Mouse (Mus musculus) yolk sac, embryonic 10.5 days (tissue): ENCODE data around the gene Dnajc22.

Experiments
- DNase-seq: peaks from one replicate; pipeline ENCODE4 v3.0.0-alpha.2; 2017; ENCODE audit warnings: low spot score

Gene Dnajc22

DNA sequence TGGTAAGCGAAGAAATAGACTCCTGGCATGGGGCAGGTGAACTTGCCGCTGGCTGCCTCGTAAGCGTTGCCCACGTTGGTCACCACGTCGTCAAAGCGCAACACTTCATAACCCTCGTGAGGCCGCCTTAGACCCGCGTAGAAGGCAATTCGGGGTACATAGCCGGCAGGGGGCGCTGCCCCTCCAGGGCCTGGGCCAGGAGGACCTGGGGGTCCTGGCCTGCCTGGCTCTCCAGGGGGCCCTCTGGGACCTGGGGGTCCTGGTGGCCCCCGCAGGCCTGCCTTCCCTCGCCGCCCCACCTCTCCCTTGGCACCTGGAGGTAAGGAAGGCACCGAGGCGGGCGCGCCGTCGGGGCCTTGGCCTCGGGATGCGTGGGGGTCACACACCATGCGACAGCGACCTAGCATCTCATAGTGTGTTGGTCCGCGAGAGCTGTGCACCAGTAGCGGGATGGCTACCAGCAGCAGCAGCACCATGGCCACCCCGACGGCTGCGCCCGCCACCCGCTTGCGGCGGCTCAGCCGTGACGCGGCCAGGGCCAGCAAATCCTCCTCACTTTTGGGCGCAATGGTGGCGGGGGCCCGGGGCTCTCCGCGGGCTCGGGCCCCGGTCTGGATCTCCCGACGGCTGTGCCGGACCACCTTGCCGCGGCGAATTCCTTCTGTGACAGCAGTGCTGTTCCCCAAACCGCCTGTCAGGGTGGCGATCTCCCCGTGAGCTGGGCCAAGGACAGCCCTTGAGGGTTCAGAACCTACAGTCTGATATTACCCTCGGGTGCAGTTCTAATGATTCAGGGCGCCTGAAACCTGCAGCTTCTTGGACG is 5.5 kb upstream of the Dnajc22 start, which contains the start of gene C1ql4:
Gene C1ql4 (minus strand): TSS at position 565 of the 823 bp plus-strand sequence.
- no peak for DNase-seq

DNA sequence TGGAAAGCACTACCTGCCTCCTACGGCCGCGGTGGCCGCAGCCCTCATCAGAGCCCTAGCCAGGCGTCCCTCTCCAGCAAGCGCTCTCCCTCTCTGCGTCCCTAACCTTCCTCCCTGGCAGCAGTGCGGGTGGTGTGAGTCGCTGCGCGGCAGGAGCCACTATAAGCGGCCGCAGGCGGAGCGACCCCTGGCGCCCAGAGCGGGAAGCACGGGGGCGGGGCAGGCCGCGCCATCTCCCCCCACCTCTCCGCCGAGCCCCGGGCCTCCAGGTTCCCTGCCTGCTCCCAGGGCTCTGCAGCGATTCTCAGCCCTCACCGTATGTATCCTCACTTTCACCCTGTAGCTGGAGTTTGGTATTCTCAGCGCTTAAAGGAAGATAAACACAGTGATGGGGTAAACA is 4.7 kb upstream of the Dnajc22 start:
- DNase-seq, result peak; percentile 75

DNA sequence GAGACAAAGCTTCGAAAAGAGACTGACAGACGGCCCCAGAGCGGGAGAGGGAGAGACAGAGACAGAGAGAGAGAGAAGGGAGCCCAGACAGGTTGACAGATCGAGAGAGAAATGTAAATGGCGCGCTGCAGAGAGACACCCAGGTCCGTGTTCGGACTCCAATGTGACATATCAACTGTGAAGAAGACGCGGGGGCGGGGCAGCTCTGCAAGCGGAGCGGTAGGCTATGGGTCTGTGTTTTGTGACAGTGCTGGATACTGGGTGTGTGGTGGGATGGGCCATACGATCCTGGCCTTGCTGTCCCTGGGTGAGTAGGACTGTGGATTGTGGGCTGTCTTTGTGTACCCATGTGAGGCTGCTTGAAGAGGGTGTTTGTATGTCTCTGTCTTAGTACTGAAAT is 3.9 kb upstream of the Dnajc22 start:
- DNase-seq, result no peak

DNA sequence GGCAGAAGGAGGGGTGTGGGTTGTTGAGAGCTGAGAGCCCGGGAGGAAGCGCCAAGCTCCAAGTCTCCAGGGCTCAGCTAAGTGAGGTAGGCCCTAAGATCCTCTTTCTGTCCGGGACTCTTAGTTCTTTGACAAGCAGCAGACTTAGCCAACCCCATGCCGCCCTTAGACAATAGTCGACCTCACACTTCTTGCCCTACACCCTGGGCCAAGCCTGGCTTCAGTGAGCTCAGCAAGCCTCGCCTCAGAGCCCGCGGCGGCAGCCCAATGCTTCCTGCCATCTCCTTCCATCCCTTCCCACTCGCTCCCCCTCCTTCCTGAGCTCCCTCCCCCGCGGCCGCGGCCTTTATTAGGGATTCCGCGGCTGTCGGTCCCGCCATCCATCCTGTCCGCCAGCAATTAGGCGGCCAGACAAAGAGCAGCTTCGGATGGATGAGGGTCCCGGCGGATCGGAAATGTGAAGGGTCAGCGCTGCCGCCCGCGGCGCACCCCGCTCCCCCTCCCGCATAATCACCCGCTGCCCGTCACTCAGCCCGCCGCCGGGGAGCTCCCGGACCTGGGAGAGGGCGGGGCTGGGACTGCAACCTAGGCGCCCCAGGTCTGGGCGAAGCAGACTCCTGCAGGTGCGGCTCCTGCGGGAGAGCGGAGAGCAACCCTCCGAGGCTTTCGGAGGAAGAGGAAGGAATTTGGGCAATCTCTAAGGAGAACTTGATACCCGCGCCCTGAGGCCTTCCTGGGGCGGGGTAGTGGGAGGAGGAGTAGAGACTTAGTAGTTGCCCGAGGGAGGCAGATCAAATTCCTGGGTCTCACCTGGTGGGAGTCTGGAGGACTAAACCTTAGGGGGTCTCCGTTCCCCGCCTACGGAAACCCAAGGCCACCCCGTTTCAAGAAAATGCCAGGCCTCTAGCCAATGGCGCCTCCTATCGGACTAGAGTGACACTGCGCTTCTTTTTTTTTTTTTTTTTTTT is 605 bp downstream of the Dnajc22 start:
- DNase-seq, result peak; percentile 64

DNA sequence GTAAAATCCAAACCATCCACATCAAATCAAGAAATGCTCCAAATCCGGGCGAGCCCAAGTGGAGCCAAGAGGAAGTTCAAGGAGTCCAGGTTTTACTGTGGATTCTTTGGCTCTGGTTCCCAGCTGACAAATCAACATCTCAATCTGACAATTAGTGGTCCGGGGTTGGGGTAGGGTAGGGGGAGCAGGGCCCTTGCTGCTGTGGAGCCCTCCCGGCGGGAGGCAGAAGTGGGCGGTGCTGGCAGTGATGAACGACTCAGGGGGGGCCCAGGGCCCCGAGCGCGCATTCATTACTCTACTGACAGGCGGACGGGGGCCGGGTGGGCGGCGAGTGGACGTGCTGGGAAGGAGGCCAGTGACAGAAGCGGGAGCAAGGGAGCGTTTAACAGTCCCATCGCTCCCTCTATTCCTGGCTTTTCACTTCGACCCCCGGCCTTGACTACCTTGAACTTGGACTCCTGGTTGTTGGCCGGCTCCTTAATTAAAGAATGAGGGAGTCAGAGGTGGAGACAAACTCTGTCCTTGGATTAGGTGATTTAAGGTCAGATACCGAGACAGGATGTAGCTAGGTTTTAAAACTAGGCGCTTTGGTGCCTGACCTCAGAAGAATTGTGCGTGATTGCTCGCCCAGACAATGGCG is 1.8 kb downstream of the Dnajc22 start:
- DNase-seq, result no peak

DNA sequence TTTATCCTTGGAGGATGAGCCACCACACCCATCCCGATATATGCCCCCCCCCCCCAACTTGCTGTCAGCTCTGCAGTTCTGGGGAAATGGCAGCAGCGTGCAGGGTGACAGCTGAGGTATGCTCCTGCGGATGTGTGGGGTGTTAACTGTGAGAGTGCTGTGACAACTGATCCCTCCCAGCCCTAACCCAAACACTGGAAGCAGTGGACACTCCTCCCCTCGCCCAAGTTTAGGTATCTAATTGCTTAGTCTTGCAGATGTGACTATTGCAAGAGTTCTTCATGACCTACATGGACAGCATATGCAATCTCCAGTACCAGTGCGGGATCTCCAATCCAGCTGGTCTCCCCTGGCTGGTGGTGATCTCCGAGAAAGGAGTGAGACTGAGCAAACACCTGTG is 2.4 kb downstream of the Dnajc22 start:
- no peak for DNase-seq

DNA sequence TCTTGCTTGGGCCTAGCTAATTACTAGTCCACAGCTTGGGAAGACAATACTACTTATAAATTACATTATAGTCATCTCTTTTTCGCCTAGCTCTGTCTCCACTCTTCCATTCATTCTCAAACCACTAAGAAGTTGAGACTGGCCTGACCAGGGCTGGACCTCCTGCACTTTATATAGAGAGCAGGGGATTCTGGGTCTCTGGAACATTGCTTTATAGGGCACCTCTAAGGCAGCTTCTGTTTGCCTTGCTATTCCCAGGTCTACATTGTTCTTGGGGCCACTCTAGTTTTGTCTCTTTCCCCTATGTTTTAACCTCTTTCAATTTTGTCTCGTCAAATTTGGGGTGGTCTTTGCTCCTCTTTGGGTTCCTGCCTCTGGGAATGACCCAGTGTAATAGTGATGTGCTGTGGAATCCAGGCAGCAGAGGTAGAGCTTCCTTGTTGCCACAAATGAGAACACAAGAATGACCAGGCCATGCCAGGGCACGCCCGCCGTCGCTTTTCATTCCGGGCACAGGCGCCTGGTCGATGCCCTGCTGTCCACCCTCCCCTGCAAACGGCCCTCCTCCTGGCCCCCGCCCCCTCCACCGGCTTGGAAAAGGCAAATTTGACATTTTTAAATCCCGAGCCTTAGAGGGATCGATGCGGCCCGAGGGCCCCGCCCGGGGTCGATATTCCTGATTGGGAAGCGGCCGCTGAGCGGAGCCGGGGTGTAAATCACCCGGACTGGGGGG is 3.3 kb downstream of the Dnajc22 start:
- DNase-seq, result no peak

DNA sequence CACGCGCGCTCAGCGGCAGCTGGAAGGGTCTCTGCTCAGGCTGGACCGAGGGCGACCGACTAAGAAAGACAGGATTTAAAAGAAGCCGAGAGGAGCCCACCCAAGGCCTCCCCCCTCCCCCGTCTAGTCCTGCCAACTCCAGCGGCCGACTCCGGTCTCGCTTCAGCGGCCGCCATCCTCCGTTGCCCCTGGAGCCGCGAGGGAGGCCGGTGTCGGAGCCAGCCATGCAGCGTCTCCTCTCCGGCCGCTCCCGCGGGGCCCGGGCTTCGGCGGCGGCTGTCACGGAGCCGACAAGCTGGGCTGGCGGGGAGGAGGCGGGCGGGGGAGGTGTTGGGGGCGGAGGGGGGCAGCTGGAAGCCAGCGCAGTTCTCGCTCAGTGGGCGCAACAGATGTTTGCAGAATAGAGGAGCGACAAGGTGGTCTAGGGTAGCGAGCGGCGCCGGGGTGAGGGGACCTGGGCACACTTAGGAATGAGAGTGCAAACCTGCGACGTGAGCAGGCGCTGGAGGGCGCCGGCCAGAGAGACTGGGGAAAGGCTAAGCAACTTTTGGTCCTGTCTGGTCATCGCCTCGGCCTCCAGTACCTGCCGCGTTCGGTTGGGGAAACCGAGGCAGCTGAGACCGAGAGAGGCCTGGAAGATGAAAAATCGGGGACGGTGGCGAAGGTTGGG is 4.0 kb downstream of the Dnajc22 start:
- no peak for DNase-seq

DNA sequence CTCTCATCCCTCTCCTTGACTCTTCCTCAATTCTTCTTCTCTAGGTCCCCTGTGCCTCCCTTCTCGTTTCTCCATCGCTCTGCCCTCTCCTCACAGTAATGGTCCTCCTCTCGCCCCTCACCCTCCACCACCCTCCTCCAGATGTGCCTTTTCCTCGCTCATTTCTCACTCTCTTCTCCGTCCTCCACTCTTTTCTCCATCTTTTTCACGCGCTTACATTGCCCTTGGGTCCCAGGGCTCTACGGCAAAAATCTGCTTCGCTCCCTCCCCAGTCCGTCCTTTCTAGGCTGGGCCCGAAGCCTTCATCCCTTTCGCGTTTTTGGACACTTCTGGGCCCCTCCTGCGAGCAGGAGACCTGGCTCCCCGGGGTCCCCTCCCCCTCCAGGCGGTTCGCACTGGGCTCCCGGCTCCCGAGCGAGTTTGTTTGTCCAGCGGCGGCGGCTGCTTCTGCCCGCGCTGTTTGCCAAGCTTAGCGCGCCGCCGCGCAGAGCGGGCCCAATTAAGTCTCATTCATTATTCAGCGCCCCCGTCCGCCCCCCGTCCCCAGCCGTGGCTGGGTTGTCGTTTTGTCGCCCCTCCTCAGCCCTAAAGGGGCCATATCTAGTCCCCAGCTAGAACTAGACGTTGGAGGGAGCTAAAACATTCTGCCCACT is 5.0 kb downstream of the Dnajc22 start:
- peak; percentile 37 for DNase-seq

DNA sequence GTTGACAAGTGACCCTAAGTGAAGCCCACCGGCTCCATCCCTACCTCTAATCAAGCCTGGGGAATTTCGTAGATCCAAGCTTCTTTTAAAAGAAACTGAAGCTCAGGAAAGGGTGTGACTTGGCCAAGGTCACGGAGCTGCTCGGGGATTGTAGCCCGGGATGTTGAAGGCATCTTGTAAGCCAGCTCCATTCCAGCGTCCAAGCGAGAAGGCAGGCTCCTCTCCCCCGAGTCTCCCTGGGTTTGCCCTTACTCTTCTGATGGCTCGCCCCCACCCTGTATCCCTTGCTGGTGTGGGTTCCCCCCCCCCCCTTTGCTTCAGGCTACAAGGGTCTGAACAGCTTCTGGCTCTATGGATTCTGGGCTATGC is 5.5 kb downstream of the Dnajc22 start:
- no peak for DNase-seq

DNA sequence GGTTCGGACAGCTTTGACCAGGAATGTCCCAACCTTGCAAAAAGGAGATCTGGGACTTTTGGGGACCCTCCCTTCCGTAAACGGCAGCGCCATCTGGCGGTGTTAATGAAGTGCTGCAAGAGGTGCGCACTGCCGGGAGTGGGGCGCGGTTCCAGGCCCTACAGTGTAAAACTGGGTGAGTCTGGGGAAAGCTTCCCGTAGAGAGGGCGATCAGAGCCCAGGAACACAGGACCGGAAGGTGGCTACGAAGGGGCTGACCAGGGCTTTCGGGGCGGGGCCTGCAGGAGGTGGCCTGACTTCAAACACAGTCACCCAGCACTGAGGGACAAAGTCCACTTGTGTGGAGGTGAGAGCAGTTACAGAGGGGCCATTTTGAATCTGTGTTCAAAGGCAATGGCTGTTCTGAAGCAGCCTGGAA is 6.2 kb downstream of the Dnajc22 start:
- peak; percentile 92 for DNase-seq

DNA sequence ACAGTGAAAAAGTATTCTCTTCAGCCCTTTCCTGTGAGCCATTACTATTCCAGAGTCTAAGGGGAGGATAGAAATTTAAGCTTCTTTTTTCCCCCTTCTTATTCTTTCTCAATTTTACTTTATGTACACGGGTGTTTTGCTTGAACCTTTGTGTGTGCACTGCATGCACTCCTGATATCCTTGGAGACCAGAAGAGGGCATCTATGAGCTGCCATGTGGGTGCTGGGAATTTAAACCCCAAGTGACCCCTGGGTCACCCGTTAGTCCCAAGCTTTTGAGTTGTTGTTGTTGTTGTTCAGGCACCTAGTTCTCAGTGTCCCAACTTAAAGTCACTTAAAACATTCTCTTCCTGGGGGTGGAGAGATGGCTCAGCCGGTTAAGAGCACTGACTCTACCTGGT is 7.0 kb downstream of the Dnajc22 start:
- no peak for DNase-seq

DNA sequence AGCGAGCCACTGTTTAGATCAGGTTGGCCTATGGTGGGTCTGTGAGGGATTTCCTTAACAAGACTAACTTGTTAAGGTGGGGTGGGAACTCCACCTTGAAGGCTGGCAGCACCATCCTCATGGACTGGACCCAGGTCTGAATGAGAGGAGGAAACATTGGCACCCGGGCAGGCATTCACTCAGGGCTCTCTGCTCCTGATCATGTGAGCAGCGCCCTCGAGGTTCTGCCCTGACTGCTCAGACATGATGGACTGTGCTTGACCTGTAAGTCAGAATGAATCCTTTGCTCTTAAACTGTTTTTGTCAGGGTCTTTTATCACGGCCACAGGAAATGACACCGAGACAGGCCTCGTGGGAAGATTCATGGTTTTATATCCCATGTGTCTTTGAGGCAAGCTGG is 12.3 kb downstream of the Dnajc22 start:
- DNase-seq, result no peak

DNA sequence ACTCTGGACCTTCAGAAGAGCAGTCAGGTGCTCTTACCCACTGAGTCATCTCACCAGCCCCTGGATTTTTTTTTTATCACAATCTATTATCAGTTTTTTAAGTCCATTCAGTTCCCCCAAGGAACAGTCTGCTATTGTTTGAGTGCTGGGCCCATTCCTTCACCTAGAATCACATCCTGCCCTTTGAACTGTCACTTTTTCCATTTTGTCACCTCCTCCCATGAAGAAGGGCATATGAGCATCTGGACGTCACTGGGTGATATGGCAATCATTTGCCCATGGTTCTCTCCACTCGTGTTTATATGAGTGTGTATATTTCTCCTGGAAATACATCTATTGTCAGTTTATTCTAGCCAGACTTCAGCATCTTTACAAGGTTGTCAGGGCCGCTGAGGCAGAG is 14.9 kb downstream of the Dnajc22 start:
- no peak for DNase-seq

DNA sequence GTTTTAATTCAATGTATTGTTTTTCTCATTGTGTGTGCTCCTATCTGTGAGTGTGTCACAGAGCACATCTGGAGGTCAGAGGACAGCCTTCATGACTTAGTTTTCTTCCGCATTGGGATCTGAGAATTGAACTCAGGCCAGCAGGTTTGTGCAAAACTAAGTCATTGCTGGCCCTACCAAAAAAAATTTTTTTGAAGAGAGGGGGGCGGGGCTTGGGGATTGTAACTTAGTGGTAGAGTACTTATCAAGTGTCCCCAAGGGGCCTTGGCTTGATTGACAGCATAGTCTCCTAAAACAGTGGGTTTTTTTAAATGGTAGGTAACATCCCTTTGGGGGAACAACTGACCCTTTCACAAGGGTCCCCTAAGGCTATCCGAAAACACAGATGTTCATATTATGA is 18.2 kb downstream of the Dnajc22 start:
- no peak for DNase-seq

DNA sequence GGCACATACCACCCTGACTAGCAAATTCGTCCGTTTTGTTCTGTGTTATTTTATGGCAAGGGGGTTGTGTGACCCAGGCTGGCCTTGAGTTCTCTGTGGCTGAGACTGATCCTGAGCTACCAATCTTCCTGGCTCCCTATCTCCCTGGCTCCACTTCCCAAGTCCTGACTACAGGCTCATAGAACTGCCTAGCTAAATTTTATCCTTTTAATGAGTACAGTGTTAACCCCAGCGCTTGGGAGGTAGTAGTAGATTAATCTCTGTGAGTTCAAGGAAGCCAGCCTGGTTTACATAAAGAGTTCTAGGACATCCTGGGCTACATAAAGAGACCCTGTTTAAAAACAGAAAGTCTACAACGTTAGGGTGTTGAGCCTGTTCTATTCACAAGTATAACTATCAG is 18.8 kb downstream of the Dnajc22 start:
- no peak for DNase-seq

DNA sequence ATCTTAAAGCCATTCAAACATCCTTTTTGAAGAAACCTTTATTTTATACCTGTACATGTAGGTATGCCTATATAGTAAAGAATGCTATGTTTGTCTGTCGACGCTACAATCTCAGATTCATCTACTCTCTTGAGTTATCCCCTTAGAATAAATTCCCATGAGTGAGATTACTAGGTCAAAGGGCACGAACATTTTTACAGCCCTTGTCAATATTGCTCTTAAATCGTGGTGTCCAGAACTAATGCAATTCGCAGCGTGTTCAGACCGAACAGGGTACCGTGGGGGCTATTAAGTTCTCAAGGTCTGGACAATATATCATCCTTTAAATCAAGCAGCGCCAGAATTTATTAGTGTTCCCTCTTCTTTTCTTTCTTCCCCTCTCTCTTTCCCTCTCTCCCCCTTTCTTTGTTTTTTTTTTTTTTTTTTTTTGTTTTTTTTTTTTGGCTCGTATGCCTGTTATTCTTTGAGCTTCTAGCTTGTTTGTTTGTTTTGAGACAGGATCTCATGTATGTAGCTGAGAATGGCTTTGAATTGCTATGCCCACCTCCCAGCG is 19.9 kb downstream of the Dnajc22 start:
- DNase-seq, result peak; percentile 9

DNA sequence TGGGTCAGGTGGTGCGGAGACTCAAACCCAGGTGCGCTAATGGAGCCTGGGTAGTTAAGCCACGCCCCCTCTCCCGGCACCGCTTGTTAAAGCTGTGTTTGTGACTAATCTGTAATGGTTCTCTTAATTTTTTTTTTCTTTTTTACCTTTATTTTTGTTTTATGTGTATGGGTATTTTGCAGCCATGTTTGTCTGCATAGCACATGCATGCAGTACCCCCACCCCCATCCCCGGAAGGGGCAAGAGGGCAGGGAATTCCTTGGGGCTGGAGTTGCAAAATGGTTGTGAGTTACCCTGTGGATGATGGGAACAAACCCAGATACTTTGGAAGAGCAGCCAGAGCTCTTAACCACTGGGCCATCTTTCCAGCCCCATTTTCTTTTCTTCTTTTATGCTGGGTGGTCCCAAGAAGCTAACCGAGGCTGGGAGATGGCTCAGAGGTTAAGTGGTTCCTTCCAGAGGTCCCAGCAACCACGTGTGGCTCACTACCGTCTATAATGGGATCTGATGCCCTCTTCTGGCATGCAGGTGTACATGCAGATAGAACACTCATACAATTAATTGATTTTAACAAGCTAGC is 20.5 kb downstream of the Dnajc22 start:
- peak; percentile 34 for DNase-seq

DNA sequence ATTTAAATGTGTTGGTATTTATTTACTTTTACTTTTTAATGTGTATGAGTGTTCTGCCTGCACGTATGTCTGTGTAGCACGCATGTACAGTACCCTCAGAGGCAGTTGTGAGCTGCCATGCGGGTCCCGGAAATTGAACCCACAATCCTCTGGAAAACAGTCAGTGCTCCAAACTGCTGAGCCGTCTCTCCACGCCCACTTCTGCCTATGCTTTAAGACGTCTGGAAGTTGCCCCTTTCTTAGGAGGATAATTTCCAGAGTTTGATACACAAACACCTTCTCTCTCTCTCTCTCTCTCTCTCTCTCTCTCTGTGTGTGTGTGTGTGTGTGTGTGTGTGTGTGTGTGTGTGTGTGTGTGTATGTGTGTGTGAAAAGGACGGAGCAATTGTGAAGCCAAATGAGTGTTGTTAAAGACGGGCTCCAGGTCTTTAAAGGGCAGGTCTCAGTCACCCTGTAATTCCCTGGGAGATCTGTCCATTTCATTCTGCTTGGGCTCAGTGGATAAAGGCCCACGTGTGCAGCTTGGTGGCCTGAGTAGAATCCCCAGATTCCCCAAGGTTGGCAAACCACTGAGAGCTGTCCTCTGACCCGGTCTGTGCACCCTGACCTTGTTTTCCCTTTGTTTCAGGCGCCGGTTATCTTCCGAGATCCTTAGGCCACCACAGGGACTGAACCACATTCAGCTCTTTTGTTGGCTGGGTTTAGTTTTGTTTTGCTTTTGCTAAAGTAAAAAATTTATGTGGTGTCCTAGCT is 21.5 kb downstream of the Dnajc22 start:
- DNase-seq, result peak; percentile 84
